Comparison of ENCODE assay signal across 7 mouse cellular contexts in the genomic region with DNA sequence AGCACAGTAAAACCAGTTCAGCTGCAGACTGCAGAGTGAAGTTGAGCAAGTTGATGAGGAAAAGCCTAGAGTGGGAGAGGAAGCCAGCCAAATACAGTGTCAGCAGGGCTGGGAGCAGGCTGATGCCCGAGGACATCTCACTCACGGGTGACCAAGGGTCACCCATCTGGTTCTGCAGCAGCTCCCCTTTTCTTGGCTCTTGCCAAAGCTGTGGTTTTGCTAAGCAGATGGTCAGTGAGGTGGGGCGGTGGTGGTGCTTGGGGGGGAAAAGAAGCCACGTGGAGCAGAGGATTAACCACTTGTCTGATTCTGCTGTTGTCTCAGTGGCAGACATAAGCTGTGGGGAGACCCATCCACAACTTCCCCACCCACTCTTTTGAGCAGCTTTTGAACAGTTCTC. TPM values are rescaled to one million over a fixed set of nuclear protein-coding genes. Genes with fewer than 3 reads are reported as not detected.
A peak's percentile ranks its signal among the peaks of the same experiment; 100 is the strongest.
DNase-seq lines count a peak whose midpoint lies in the region; ATAC-seq and TF ChIP-seq lines count a peak whose summit lies in the region.

No protein-coding gene starts in this region.

- H3K36me3 ChIP-seq in hindbrain, postnatal 0 days (ENCODE audit: insufficient read depth, low read length) = peaks cover 4% of the 10 kb centered on the region; the same call in 1 of the 2 replicates
- peaks cover 6% of the 10 kb centered on the region; the same call in 1 of the 2 replicates for H3K36me3 ChIP-seq in stomach, embryonic 16.5 days (ENCODE audit: control insufficient read depth, insufficient read depth, low read length)

- no peak for TF ChIP-seq CTCF in layer of hippocampus, adult 2 months (conservative IDR thresholded peaks at IDR 0.05)
- no peak for TF ChIP-seq CTCF in Patski (IDR thresholded peaks at IDR 0.05)
- TF ChIP-seq CTCF in hindbrain, postnatal 0 days (IDR thresholded peaks at IDR 0.05; ENCODE audit: low read depth) = no peak

- H3K27me3 ChIP-seq in Patski = no peaks in the 10 kb centered on the region
- H3K27me3 ChIP-seq in hindbrain, postnatal 0 days (ENCODE audit: insufficient read depth, low read length) = no peaks in the 10 kb centered on the region
- H3K27me3 ChIP-seq in stomach, embryonic 16.5 days (ENCODE audit: control insufficient read depth, insufficient read depth, low read length) = no peaks in the 10 kb centered on the region

- H3K4me2 ChIP-seq in hindbrain, postnatal 0 days (ENCODE audit: low read depth, low read length) = no peak overlapping the region
- H3K4me2 ChIP-seq in stomach, embryonic 16.5 days (ENCODE audit: low read depth, low read length) = no peak overlapping the region

- H3K4me3 ChIP-seq in layer of hippocampus, adult 2 months = no peak overlapping the region
- H3K4me3 ChIP-seq in hindbrain, postnatal 0 days (ENCODE audit: low read length) = no peak overlapping the region
- H3K4me3 ChIP-seq in stomach, embryonic 16.5 days (replicated peaks; ENCODE audit: low read length) = no peak overlapping the region

- DNase-seq in layer of hippocampus, adult 2 months (ENCODE audit: low spot score in 2 of 2) = peak in 1 of 2 experiments; percentile 57
- no peak for DNase-seq in layer of hippocampus, adult 9-10 months (ENCODE audit: low spot score)
- DNase-seq in Patski (ENCODE audit: low read depth, low spot score) = peak; percentile 59
- peak; percentile 62 for DNase-seq in brain, adult 2 months (ENCODE audit: low read depth, low spot score)
- peak; percentile 62 for DNase-seq in hindbrain, postnatal 0 days (ENCODE audit: low spot score)
- no peak for DNase-seq in right cerebral cortex, postnatal 4 days

- WGBS in hindbrain, postnatal 0 days = 16% methylated on average over 4 of the region's 4 CpGs
- WGBS in stomach, embryonic 16.5 days = 8% methylated on average over 4 of the region's 4 CpGs

- ATAC-seq in Patski = peak; percentile 75
- ATAC-seq in hindbrain, postnatal 0 days = peak; percentile 61
- ATAC-seq in stomach, embryonic 16.5 days (ENCODE audit: insufficient read depth, low FRiP score) = no peak; the same call in 1 of the 2 replicates

- no peak overlapping the region for H3K9ac ChIP-seq in hindbrain, postnatal 0 days (replicated peaks; ENCODE audit: low read length)
- H3K9ac ChIP-seq in stomach, embryonic 16.5 days (ENCODE audit: low read length) = no peak overlapping the region

- H3K4me1 ChIP-seq in hindbrain, postnatal 0 days (ENCODE audit: insufficient read depth, low read length) = peaks cover 14% of the 10 kb centered on the region; the same call in 1 of the 2 replicates
- peaks cover 19% of the 10 kb centered on the region for H3K4me1 ChIP-seq in stomach, embryonic 16.5 days (ENCODE audit: control insufficient read depth, insufficient read depth, low read length)

- peak overlapping the region; percentile 5; the same call in 1 of the 2 replicates for H3K27ac ChIP-seq in layer of hippocampus, adult 2 months
- H3K27ac ChIP-seq in hindbrain, postnatal 0 days = peak overlapping the region; percentile 2; the same call in 1 of the 2 replicates
- H3K27ac ChIP-seq in stomach, embryonic 16.5 days (ENCODE audit: low read length) = peak overlapping the region; percentile 66; the same call in 1 of the 2 replicates

- CTCF ChIA-PET in Patski (lab: Charles Lee) = interaction anchor here (1.2 to 1.6 kb wide), 3 partner anchors 10 to 45 kb away, joined by 3 read pairs; no protein-coding TSS in a partner anchor

- no peaks in the 10 kb centered on the region for H3K9me3 ChIP-seq in hindbrain, postnatal 0 days (ENCODE audit: low read length)
- 0 out of 2 replicates have a peak, but pooled peaks cover 3% of the 10 kb centered on the region for H3K9me3 ChIP-seq in stomach, embryonic 16.5 days (replicated peaks; ENCODE audit: control insufficient read depth, low read length)

- POLR2A ChIA-PET in Patski (lab: Charles Lee) = no interaction called here

- in situ Hi-C loops in Patski (cut with MboI; ENCODE audit: low pct_unique_long_range_greater_than_20kb) = loop anchor here (10.0 kb wide), 1 partner anchor 51 kb away; a partner anchor contains a TSS

RNA-seq across cellular contexts. Expression of a gene that starts 7.1 kb away (rescaled TPM):
- total RNA-seq in layer of hippocampus, adult 2 months (2021) = 10 to 100 TPM; 46.0 to 49.2 TPM
- polyA plus RNA-seq in Patski (2021) = 41.0 TPM
- total RNA-seq in hindbrain, postnatal 0 days (2014; rRNA removed) = 39.2 and 44.0 TPM in 2 replicates
- 56.0 and 57.9 TPM in 2 replicates for polyA plus RNA-seq in hindbrain, postnatal 0 days (2015; fragmentation: Nextera tagmentation; extraction: Ambion mirVana)
- 39.6 and 43.1 TPM in 2 replicates for polyA plus RNA-seq in stomach, embryonic 16.5 days (2015; fragmentation: Nextera tagmentation; extraction: Ambion mirVana)

RNA-seq across cellular contexts. Expression of a gene that starts 21.9 kb away (rescaled TPM):
- 10 to 100 TPM; 46.4 to 47.6 TPM for total RNA-seq in layer of hippocampus, adult 2 months (2021)
- polyA plus RNA-seq in Patski (2021) = 0.08 TPM
- 5.9 and 11.4 TPM in 2 replicates for total RNA-seq in hindbrain, postnatal 0 days (2014; rRNA removed)
- 3.4 and 3.6 TPM in 2 replicates for polyA plus RNA-seq in hindbrain, postnatal 0 days (2015; fragmentation: Nextera tagmentation; extraction: Ambion mirVana)
- polyA plus RNA-seq in stomach, embryonic 16.5 days (2015; fragmentation: Nextera tagmentation; extraction: Ambion mirVana) = not detected in 2 replicates

RNA-seq across cellular contexts. Expression of a gene that starts 45.1 kb away (rescaled TPM):
- total RNA-seq in layer of hippocampus, adult 2 months (2021) = 100 to 1,000 TPM; 105 to 108 TPM
- 163 TPM for polyA plus RNA-seq in Patski (2021)
- 107 and 119 TPM in 2 replicates for total RNA-seq in hindbrain, postnatal 0 days (2014; rRNA removed)
- polyA plus RNA-seq in hindbrain, postnatal 0 days (2015; fragmentation: Nextera tagmentation; extraction: Ambion mirVana) = 207 and 210 TPM in 2 replicates
- 154 and 171 TPM in 2 replicates for polyA plus RNA-seq in stomach, embryonic 16.5 days (2015; fragmentation: Nextera tagmentation; extraction: Ambion mirVana)

RNA-seq across cellular contexts. Expression of a gene that starts 55.8 kb away (rescaled TPM):
- 10 to 100 TPM; 19.2 to 22.7 TPM for total RNA-seq in layer of hippocampus, adult 2 months (2021)
- polyA plus RNA-seq in Patski (2021) = 22.4 TPM
- 17.2 and 17.3 TPM in 2 replicates for total RNA-seq in hindbrain, postnatal 0 days (2014; rRNA removed)
- polyA plus RNA-seq in hindbrain, postnatal 0 days (2015; fragmentation: Nextera tagmentation; extraction: Ambion mirVana) = 23.3 and 23.9 TPM in 2 replicates
- polyA plus RNA-seq in stomach, embryonic 16.5 days (2015; fragmentation: Nextera tagmentation; extraction: Ambion mirVana) = 27.0 and 27.9 TPM in 2 replicates

Comparison
In these comparisons a context has a peak if more than half of its experiments do, and no peak if none do; other contexts are left out.
1. DNase-seq: peak in Patski (single experiment), brain, adult 2 months (single experiment) and hindbrain, postnatal 0 days (single experiment); none in layer of hippocampus, adult 9-10 months (single experiment) and right cerebral cortex, postnatal 4 days (single experiment).
2. H3K27ac ChIP-seq: peak in every context shown above with its lines; median percentile 66 in stomach, embryonic 16.5 days; 5 in layer of hippocampus, adult 2 months; 2 in hindbrain, postnatal 0 days.